In the genomic region with DNA sequence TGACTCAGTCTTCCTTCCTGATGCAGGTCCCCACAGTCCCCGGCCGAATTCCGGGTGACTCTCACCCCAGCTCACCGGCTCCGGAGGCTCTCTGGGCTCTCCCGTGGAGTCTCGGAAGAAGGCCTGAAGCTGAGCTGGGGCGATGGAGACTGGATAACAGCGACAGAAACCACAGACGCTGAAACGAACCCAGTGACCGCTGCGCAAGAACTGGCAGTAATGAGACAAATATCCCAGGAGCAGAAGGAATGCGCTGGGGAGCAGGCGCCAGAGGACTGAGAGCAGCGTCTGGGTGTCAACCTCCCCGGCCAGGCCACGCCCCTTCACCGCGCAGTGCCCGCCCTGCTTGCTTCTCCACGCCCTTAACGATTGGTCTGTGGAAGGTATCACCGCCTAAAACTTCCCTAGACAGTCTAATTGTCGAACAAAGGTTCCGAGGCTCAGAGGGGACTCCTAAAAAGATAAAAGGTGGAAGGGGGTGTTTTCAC, we compare ENCODE assay signal across 8 mouse cellular contexts. TPM values are rescaled to one million over a fixed set of nuclear protein-coding genes. Genes with fewer than 3 reads are reported as not detected.
DNase-seq lines count a peak whose midpoint lies in the region; ATAC-seq lines count a peak whose summit lies in the region.

A gene (minus strand): TSS at position 335 of the 488 bp plus-strand sequence.

- peak; percentile 88 for DNase-seq in adipocyte (ENCODE audit: low spot score)
- peak; percentile 97 for DNase-seq in embryo, embryonic 10 days (ENCODE audit: low spot score)
- peak; percentile 94 for DNase-seq in gastrocnemius, postnatal 10 days
- peak; percentile 93 for DNase-seq in induced T-regulatory cell, adult 2 months (ENCODE audit: low read depth)
- DNase-seq in left cerebral cortex, adult 9 months (ENCODE audit: low spot score in 2 of 2): peak; percentile 71 to 90
- peak; percentile 87 for DNase-seq in right cerebral cortex, postnatal 14 days
- DNase-seq in urinary bladder, postnatal 36 days (ENCODE audit: low spot score in 2 of 2): peak; percentile 92 to 96

- peak; percentile 96 for ATAC-seq in megakaryocyte progenitor cell, adult 5-6 weeks (replicated peaks; ENCODE audit: poor library complexity)

RNA-seq across cellular contexts. Expression of the gene that starts here (rescaled TPM):
- total RNA-seq in gastrocnemius, postnatal 10 days (2021): 1 to 10 TPM; 2.6 to 3.2 TPM
- 1.7 and 1.9 TPM in 2 replicates for total RNA-seq in megakaryocyte progenitor cell, adult 5-6 weeks (2015)
- 1.6 and 3.4 TPM in 2 replicates for total RNA-seq in megakaryocyte progenitor cell, adult 5-6 weeks (2017)

Comparison
In these comparisons a context has a peak if more than half of its experiments do, and no peak if none do; other contexts are left out.
1. Peak in every context shown above with its lines: DNase-seq and ATAC-seq.